Mouse (Mus musculus): ENCODE measurements at regions not wholly inside any gene's neighbourhood (a gene's known extent, or its start where the extent isn't known, plus 50 kb on each side); places are given as distances from the start of the nearest gene placed in this dataset.
A peak's percentile ranks its signal among the peaks of the same experiment; 100 is the strongest.

- Histone ChIP-seq H3K79me2 (replicated peaks; ENCODE audit: control insufficient read depth, extremely low read depth, insufficient read depth, poor library complexity, severe bottlenecking) (no peaks in the 10 kb centered on the region), H3K27me3 (replicated peaks) (no peaks in the 10 kb centered on the region), H3K9ac (ENCODE audit: insufficient read depth, low read depth) (no peak overlapping the region), H3K36me3 (replicated peaks in 1 of 2; ENCODE audit: control insufficient read depth in 1 of 2, insufficient read depth in 1 of 2, low read length in 1 of 2) (no peaks in the 10 kb centered on the region), H3K4me1 (ENCODE audit: control insufficient read depth in 1 of 2, insufficient read depth in 2 of 2) (peaks cover 0 to 3% of the 10 kb centered on the region in 2 experiments; a peak in 1 of 4 replicates), H3K4me2 (ENCODE audit: insufficient read depth, low read depth, poor library complexity, severe bottlenecking) (no peak overlapping the region), H3K4me3 (replicated peaks in 1 of 3; ENCODE audit: low read depth in 2 of 3, low read length in 2 of 3, poor library complexity in 1 of 3) (no peak overlapping the region), H3K27ac (ENCODE audit: insufficient read depth, low read depth) (no peak overlapping the region), H3K9me3 (replicated peaks; ENCODE audit: low read length) (peaks cover 3% of the 10 kb centered on the region)
- TF ChIP-seq MEF2A (IDR thresholded peaks at IDR 0.05; ENCODE audit: borderline replicate concordance, low read depth, low read length) (no peak), SIN3A (IDR thresholded peaks at IDR 0.05; ENCODE audit: low read length) (no peak), ETS1 (conservative IDR thresholded peaks at IDR 0.05; ENCODE audit: low read depth, low read length) (no peak), CTCF (conservative IDR thresholded peaks at IDR 0.05 in 1 of 2, IDR thresholded peaks at IDR 0.05 in 1 of 2; ENCODE audit: low read depth in 2 of 2, low read length in 2 of 2) (peak; percentile 83 to 85), MAFK (IDR thresholded peaks at IDR 0.05; ENCODE audit: insufficient replicate concordance, low read length) (no peak), UBTF (IDR thresholded peaks at IDR 0.05; ENCODE audit: low read depth, low read length) (no peak), ZC3H11A (IDR thresholded peaks at IDR 0.05; ENCODE audit: low read depth, low read length) (peak; percentile 52), BHLHE40 (IDR thresholded peaks at IDR 0.05; ENCODE audit: low read depth, low read length) (0 out of 2 replicates have a peak, but pooled peaks have one; percentile 15), PAX5 (IDR thresholded peaks at IDR 0.05; ENCODE audit: low read length) (no peak), SMC3 (IDR thresholded peaks at IDR 0.05; ENCODE audit: low read depth, low read length) (peak; percentile 82), MAX (IDR thresholded peaks at IDR 0.05; ENCODE audit: low read length) (no peak), RAD21 (IDR thresholded peaks at IDR 0.05; ENCODE audit: low read depth, low read length) (peak; percentile 88), RCOR1 (conservative IDR thresholded peaks at IDR 0.05; ENCODE audit: low read depth, low read length) (no peak), JUND (conservative IDR thresholded peaks at IDR 0.05; ENCODE audit: low read depth, low read length) (0 out of 2 replicates have a peak, but pooled peaks have one; percentile 14), CHD2 (IDR thresholded peaks at IDR 0.05; ENCODE audit: low read length) (no peak)
- dilution Hi-C loops (cut with MboI; ENCODE audit: extremely low pct_ligation_motif_present, extremely low pct_unique_long_range_greater_than_20kb, low sequenced_read_pairs) (no loop called here), in situ Hi-C loops (cut with MboI; ENCODE audit: low pct_ligation_motif_present, low pct_unique_long_range_greater_than_20kb, low sequenced_read_pairs) (no loop called here)
- peak; percentile 34 for DNase-seq (ENCODE audit: extremely low read depth)
These were observed 133.8 kb upstream of the Erbb4 start for GRCm38 (mm10) chr1:69241502-69242214.

GRCm38 (mm10) chr1:69227864-69228263, 120.0 kb upstream of the Erbb4 start:
- H3K4me3 ChIP-seq (replicated peaks in 1 of 3; ENCODE audit: low read depth in 2 of 3, low read length in 2 of 3, poor library complexity in 1 of 3): no peak overlapping the region
- in situ Hi-C loops (cut with MboI; ENCODE audit: low pct_ligation_motif_present, low pct_unique_long_range_greater_than_20kb, low sequenced_read_pairs): no loop called here
- no peak overlapping the region for H3K27ac ChIP-seq (ENCODE audit: insufficient read depth, low read depth)
- H3K9ac ChIP-seq (ENCODE audit: insufficient read depth, low read depth): no peak overlapping the region
- H3K9me3 ChIP-seq (replicated peaks; ENCODE audit: low read length): no peaks in the 10 kb centered on the region
- no peaks in the 10 kb centered on the region for H3K27me3 ChIP-seq (replicated peaks)
- H3K36me3 ChIP-seq (replicated peaks in 1 of 2; ENCODE audit: control insufficient read depth in 1 of 2, insufficient read depth in 1 of 2, low read length in 1 of 2): no peaks in the 10 kb centered on the region
- TF ChIP-seq MAX (IDR thresholded peaks at IDR 0.05; ENCODE audit: low read length) (no peak), KAT2A (IDR thresholded peaks at IDR 0.05; ENCODE audit: insufficient replicate concordance, low read length) (no peak), NELFE (IDR thresholded peaks at IDR 0.05; ENCODE audit: low read depth, low read length) (no peak), JUN (IDR thresholded peaks at IDR 0.05; ENCODE audit: insufficient read depth, low read depth, low read length) (no peak), USF2 (conservative IDR thresholded peaks at IDR 0.05; ENCODE audit: low read depth, low read length) (no peak), SMC3 (IDR thresholded peaks at IDR 0.05; ENCODE audit: low read depth, low read length) (no peak), EP300 (IDR thresholded peaks at IDR 0.05; ENCODE audit: low read length) (no peak), MAZ (IDR thresholded peaks at IDR 0.05; ENCODE audit: low read depth, low read length) (no peak), ELF1 (IDR thresholded peaks at IDR 0.05; ENCODE audit: low read depth, low read length) (no peak), RAD21 (IDR thresholded peaks at IDR 0.05; ENCODE audit: low read depth, low read length) (no peak), ZNF384 (IDR thresholded peaks at IDR 0.05; ENCODE audit: low read depth, low read length) (no peak), MAFK (IDR thresholded peaks at IDR 0.05; ENCODE audit: insufficient replicate concordance, low read length) (no peak)
- no peak for DNase-seq (ENCODE audit: extremely low read depth)
- dilution Hi-C loops (cut with MboI; ENCODE audit: extremely low pct_ligation_motif_present, extremely low pct_unique_long_range_greater_than_20kb, low sequenced_read_pairs): no loop called here
- no peak overlapping the region for H3K4me2 ChIP-seq (ENCODE audit: insufficient read depth, low read depth, poor library complexity, severe bottlenecking)
- peaks cover 0 to 8% of the 10 kb centered on the region in 2 experiments; a peak in 2 of 4 replicates for H3K4me1 ChIP-seq (ENCODE audit: control insufficient read depth in 1 of 2, insufficient read depth in 2 of 2)
- H3K79me2 ChIP-seq (replicated peaks; ENCODE audit: control insufficient read depth, extremely low read depth, insufficient read depth, poor library complexity, severe bottlenecking): no peaks in the 10 kb centered on the region
